Mouse (Mus musculus) hindbrain, embryonic 12.5 days (tissue): ENCODE data around the gene Hfe. TPM values are rescaled to one million over a fixed set of nuclear protein-coding genes. Genes with fewer than 3 reads are reported as not detected.

Source experiments
- microRNA-seq: library from miRNA; unstranded; fragments of <30 nt; microRNA quantifications from one replicate; pipeline ENCODE4, GENCODE M21; 2017
- polyA plus RNA-seq: library from polyadenylated mRNA; unstranded; fragments of >200 nt; fragmentation: Nextera tagmentation; extraction: Ambion mirVana; gene quantifications from 2 replicates; pipeline ENCODE4 v1.2.1, GENCODE M21; 2016

Hfe gene
- polyA plus RNA-seq, 1 experiment from 2014 or later, result 4.9 TPM

Small RNA genes within 50 kb of the gene (microRNA-seq; reads per million reads assigned to microRNA genes)
- gene Gm44314, result not detected
- gene Gm44350, result not detected
- not detected for gene Gm44484

Other genes with a start within 250 kb of the Hfe start
- 0.12 TPM in 1 of 2 replicates, not detected in the other for gene Btn1a1, start 245.0 kb downstream of the Hfe start, polyA plus RNA-seq
- gene Btn2a2, start 222.0 kb downstream of the Hfe start, polyA plus RNA-seq, result 0.34 and 0.43 TPM in 2 replicates
- 5.7 and 6.9 TPM in 2 replicates for gene Hist1h4h, start 179.8 kb downstream of the Hfe start, polyA plus RNA-seq
- 5.2 TPM in 1 of 2 replicates, not detected in the other for gene Hist1h2af, start 176.9 kb downstream of the Hfe start, polyA plus RNA-seq
- 2.2 and 4.4 TPM in 2 replicates for gene Hist1h3g, start 175.4 kb downstream of the Hfe start, polyA plus RNA-seq
- 0.37 and 0.57 TPM in 2 replicates for gene Hist1h2bh, start 167.5 kb downstream of the Hfe start, polyA plus RNA-seq
- gene Hist1h3f, start 166.8 kb downstream of the Hfe start, polyA plus RNA-seq, result 0.66 and 1.4 TPM in 2 replicates
- gene Hist1h4f, start 159.2 kb downstream of the Hfe start, polyA plus RNA-seq, result 1.4 TPM in 1 of 2 replicates, not detected in the other
- gene Hist1h1d, start 157.6 kb downstream of the Hfe start, polyA plus RNA-seq, result 0.23 and 0.39 TPM in 2 replicates
- 4.4 and 5.6 TPM in 2 replicates for gene Hist1h3e, start 148.5 kb downstream of the Hfe start, polyA plus RNA-seq
- gene Hist1h2ae, start 139.6 kb downstream of the Hfe start, polyA plus RNA-seq, result 67.4 and 81.6 TPM in 2 replicates
- gene Hist1h2bg, start 139.5 kb downstream of the Hfe start, polyA plus RNA-seq, result 4.8 and 7.1 TPM in 2 replicates
- 4.4 and 7.2 TPM in 2 replicates for gene Hist1h2bf, start 136.7 kb downstream of the Hfe start, polyA plus RNA-seq
- gene Hist1h2ad, start 136.5 kb downstream of the Hfe start, polyA plus RNA-seq, result 0.46 and 2.5 TPM in 2 replicates
- 2.2 and 4.8 TPM in 2 replicates for gene Hist1h3d, start 135.1 kb downstream of the Hfe start, polyA plus RNA-seq
- gene Hist1h4d, start 129.3 kb downstream of the Hfe start, polyA plus RNA-seq, result 66.9 and 82.3 TPM in 2 replicates
- 1.9 and 2.2 TPM in 2 replicates for gene Hist1h2be, start 89.7 kb downstream of the Hfe start, polyA plus RNA-seq
- 17.0 and 18.8 TPM in 2 replicates for gene Hist1h1e, start 88.3 kb downstream of the Hfe start, polyA plus RNA-seq
- gene Hist1h2ac, start 26.9 kb downstream of the Hfe start, polyA plus RNA-seq, result 0.72 and 0.93 TPM in 2 replicates
- gene Hist1h2bc, start 26.7 kb downstream of the Hfe start, polyA plus RNA-seq, result 25.1 and 26.1 TPM in 2 replicates
- not detected in 2 replicates for gene Hist1h1t, start 15.0 kb downstream of the Hfe start, polyA plus RNA-seq
- 3.6 and 4.2 TPM in 2 replicates for gene Hist1h4c, start 12.4 kb downstream of the Hfe start, polyA plus RNA-seq
- gene Hist1h1c, start 28.0 kb upstream of the Hfe start, polyA plus RNA-seq, result 15.0 and 15.4 TPM in 2 replicates
- 9.7 and 11.6 TPM in 2 replicates for gene Hist1h3c, start 34.7 kb upstream of the Hfe start, polyA plus RNA-seq
- gene Hist1h2bb, start 35.9 kb upstream of the Hfe start, polyA plus RNA-seq, result 2.2 and 2.9 TPM in 2 replicates
- 22.4 and 45.2 TPM in 2 replicates for gene Hist1h2ab, start 40.3 kb upstream of the Hfe start, polyA plus RNA-seq
- 4.5 and 11.1 TPM in 2 replicates for gene Hist1h3b, start 41.4 kb upstream of the Hfe start, polyA plus RNA-seq
- gene Hist1h4b, start 46.2 kb upstream of the Hfe start, polyA plus RNA-seq, result 5.0 and 5.5 TPM in 2 replicates
- gene Hist1h4a, start 50.4 kb upstream of the Hfe start, polyA plus RNA-seq, result 0.72 TPM in 1 of 2 replicates, not detected in the other
- 3.3 and 6.1 TPM in 2 replicates for gene Hist1h3a, start 51.5 kb upstream of the Hfe start, polyA plus RNA-seq
- 2.4 and 2.7 TPM in 2 replicates for gene Hist1h1a, start 52.8 kb upstream of the Hfe start, polyA plus RNA-seq
- not detected in 2 replicates for gene Trim38, start 59.1 kb upstream of the Hfe start, polyA plus RNA-seq
- gene Slc17a2, start 96.1 kb upstream of the Hfe start, polyA plus RNA-seq, result not detected in 2 replicates
- gene Slc17a3, start 128.6 kb upstream of the Hfe start, polyA plus RNA-seq, result not detected in 2 replicates
- not detected in 2 replicates for gene Slc17a1, start 156.9 kb upstream of the Hfe start, polyA plus RNA-seq
- 0.09 TPM in 1 of 2 replicates, not detected in the other for gene Slc17a4, start 204.2 kb upstream of the Hfe start, polyA plus RNA-seq
- gene Hist1h2ba, start 223.3 kb upstream of the Hfe start, polyA plus RNA-seq, result not detected in 2 replicates
- not detected in 2 replicates for gene Hist1h2aa, start 223.6 kb upstream of the Hfe start, polyA plus RNA-seq